24 mouse cellular contexts compared by ENCODE assay signal in genomic region chr9:86266658-86267057, GRCm38 (mm10).
A peak's percentile ranks its signal among the peaks of the same experiment; 100 is the strongest.
DNase-seq lines count a peak whose midpoint lies in the region; ATAC-seq and TF ChIP-seq lines count a peak whose summit lies in the region.
"Had no signal": no experiment of that assay in that cellular context is flagged by ENCODE, and none has a peak within 500 bp of the region (broad histone marks: within the 10 kb centered on the region; RNA-seq: fewer than 3 reads in every experiment).

No protein-coding gene starts in this region.

- no peak for TF ChIP-seq CTCF in midbrain, postnatal 0 days (IDR thresholded peaks at IDR 0.05)
- no peak for TF ChIP-seq CTCF in heart, adult 2 months (IDR thresholded peaks at IDR 0.05)
- no peak for TF ChIP-seq CTCF in lung, adult 2 months (IDR thresholded peaks at IDR 0.05; ENCODE audit: insufficient read depth, low read length)

- no peak overlapping the region for H3K4me3 ChIP-seq in midbrain, embryonic 10.5 days
- H3K4me3 ChIP-seq in midbrain, postnatal 0 days (ENCODE audit: low read depth, low read length) = no peak overlapping the region
- no peak overlapping the region for H3K4me3 ChIP-seq in hindbrain, embryonic 16.5 days (ENCODE audit: low read length)
- H3K4me3 ChIP-seq in heart, adult 2 months = no peak overlapping the region
- no peak overlapping the region for H3K4me3 ChIP-seq in lung, adult 2 months (replicated peaks; ENCODE audit: extremely low read depth, low read depth, low read length)
- H3K4me3 ChIP-seq: heart, embryonic 12.5 days; layer of hippocampus, adult 2 months; limb, embryonic 12.5 days; liver, embryonic 12.5 days; megakaryocyte, embryonic 14.5 days had no signal

- H3K9ac ChIP-seq in midbrain, postnatal 0 days (replicated peaks; ENCODE audit: low read length, poor library complexity, severe bottlenecking) = no peak overlapping the region
- no peak overlapping the region for H3K9ac ChIP-seq in hindbrain, embryonic 16.5 days (ENCODE audit: low read depth, low read length)
- H3K9ac ChIP-seq in heart, adult 2 months (ENCODE audit: low read depth, low read length) = no peak overlapping the region
- H3K9ac ChIP-seq: heart, embryonic 12.5 days; limb, embryonic 12.5 days; liver, embryonic 12.5 days had no signal

- no peaks in the 10 kb centered on the region for H3K9me3 ChIP-seq in midbrain, embryonic 10.5 days (replicated peaks)
- no peaks in the 10 kb centered on the region for H3K9me3 ChIP-seq in midbrain, postnatal 0 days (ENCODE audit: low read length)
- H3K9me3 ChIP-seq in hindbrain, embryonic 16.5 days (ENCODE audit: control insufficient read depth, low read length) = no peaks in the 10 kb centered on the region
- H3K9me3 ChIP-seq: heart, embryonic 12.5 days; limb, embryonic 12.5 days; liver, embryonic 12.5 days; megakaryocyte, embryonic 14.5 days had no signal

- no peak for TF ChIP-seq POLR2A in heart, adult 2 months (IDR thresholded peaks at IDR 0.05; ENCODE audit: insufficient read depth, low read depth, low read length)
- TF ChIP-seq POLR2A in lung, adult 2 months (IDR thresholded peaks at IDR 0.05; ENCODE audit: borderline replicate concordance, extremely low read depth, low read depth, low read length) = no peak

- peak; percentile 20 for DNase-seq in midbrain, embryonic 10.5 days (ENCODE audit: low spot score)
- no peak for DNase-seq in midbrain, postnatal 0 days (ENCODE audit: low spot score)
- DNase-seq in embryo, embryonic 11 days = peak; percentile 30
- peak; percentile 63 for DNase-seq in retina, embryonic 14.5 days (ENCODE audit: low spot score)
- DNase-seq in heart, adult 2 months = no peak
- no peak for DNase-seq in lung, adult 2 months
- DNase-seq: adrenal gland, adult 2 months; cerebellum, adult 11 months; cerebellum, adult 9-11 months; gastrocnemius, postnatal 10 days; heart, adult 11 months; heart, postnatal 10 days; kidney, postnatal 25 days; lung, adult 18-20 months; right cerebral cortex, postnatal 25 days had no signal

- intact Hi-C loops in heart, adult 2 months (cut with DNase I) = no loop called here

- no peak for ATAC-seq in midbrain, postnatal 0 days (ENCODE audit: low FRiP score)
- peak; percentile 56; the same call in 1 of the 2 replicates for ATAC-seq in hindbrain, embryonic 16.5 days
- ATAC-seq: forebrain, embryonic 16.5 days; intestine, postnatal 0 days; liver, embryonic 12.5 days; Patski had no signal

- no peaks in the 10 kb centered on the region for H3K36me3 ChIP-seq in midbrain, embryonic 10.5 days
- no peaks in the 10 kb centered on the region for H3K36me3 ChIP-seq in midbrain, postnatal 0 days (ENCODE audit: insufficient read depth, low read length)
- H3K36me3 ChIP-seq in hindbrain, embryonic 16.5 days (ENCODE audit: control insufficient read depth, insufficient read depth, low read length) = no peaks in the 10 kb centered on the region
- no peaks in the 10 kb centered on the region for H3K36me3 ChIP-seq in heart, adult 2 months (ENCODE audit: control insufficient read depth, insufficient read depth, low read length)
- H3K36me3 ChIP-seq: heart, embryonic 12.5 days; limb, embryonic 12.5 days; liver, embryonic 12.5 days had no signal

- H3K27ac ChIP-seq in midbrain, embryonic 10.5 days (replicated peaks) = peak overlapping the region; percentile 23; the same call in 1 of the 2 replicates
- no peak overlapping the region for H3K27ac ChIP-seq in midbrain, postnatal 0 days (ENCODE audit: low read depth, low read length)
- no peak overlapping the region for H3K27ac ChIP-seq in hindbrain, embryonic 16.5 days (ENCODE audit: low read depth, low read length)
- no peak overlapping the region for H3K27ac ChIP-seq in heart, adult 2 months
- H3K27ac ChIP-seq: layer of hippocampus, adult 2 months; limb, embryonic 12.5 days; liver, embryonic 12.5 days had no signal

- H3K4me1 ChIP-seq in midbrain, embryonic 10.5 days = peaks cover 11% of the 10 kb centered on the region
- no peaks in the 10 kb centered on the region for H3K4me1 ChIP-seq in midbrain, postnatal 0 days (ENCODE audit: insufficient read depth, low read length)
- H3K4me1 ChIP-seq in hindbrain, embryonic 16.5 days (ENCODE audit: control insufficient read depth, insufficient read depth, low read depth, low read length) = no peaks in the 10 kb centered on the region; the same call in 1 of the 2 replicates
- H3K4me1 ChIP-seq in heart, adult 2 months (ENCODE audit: control insufficient read depth, insufficient read depth, low read length) = no peaks in the 10 kb centered on the region
- no peaks in the 10 kb centered on the region for H3K4me1 ChIP-seq in lung, adult 2 months (ENCODE audit: control insufficient read depth, insufficient read depth, low read length)
- H3K4me1 ChIP-seq: heart, embryonic 12.5 days; liver, embryonic 12.5 days; megakaryocyte, embryonic 14.5 days had no signal

- H3K79me2 ChIP-seq in heart, adult 2 months (replicated peaks; ENCODE audit: control insufficient read depth, insufficient read depth, low read length) = no peaks in the 10 kb centered on the region

- H3K27me3 ChIP-seq in midbrain, embryonic 10.5 days (ENCODE audit: low read depth, poor library complexity, severe bottlenecking) = no peaks in the 10 kb centered on the region
- H3K27me3 ChIP-seq in midbrain, postnatal 0 days (ENCODE audit: insufficient read depth, low read length) = no peaks in the 10 kb centered on the region
- H3K27me3 ChIP-seq in hindbrain, embryonic 16.5 days (replicated peaks; ENCODE audit: control insufficient read depth, insufficient read depth, low read length) = no peaks in the 10 kb centered on the region
- H3K27me3 ChIP-seq in heart, adult 2 months (ENCODE audit: control insufficient read depth, insufficient read depth, low read length) = no peaks in the 10 kb centered on the region
- H3K27me3 ChIP-seq: heart, embryonic 12.5 days; limb, embryonic 12.5 days; liver, embryonic 12.5 days; megakaryocyte, embryonic 14.5 days had no signal

- no peak overlapping the region for H3K4me2 ChIP-seq in midbrain, postnatal 0 days (ENCODE audit: low read depth, low read length, poor library complexity, severe bottlenecking)
- H3K4me2 ChIP-seq in hindbrain, embryonic 16.5 days (ENCODE audit: low read length) = no peak overlapping the region
- H3K4me2 ChIP-seq: heart, embryonic 12.5 days; limb, embryonic 12.5 days; liver, embryonic 12.5 days had no signal

- TF ChIP-seq EP300 in heart, adult 2 months (IDR thresholded peaks at IDR 0.05; ENCODE audit: insufficient read depth, low read depth, low read length) = no peak

- 34% methylated on average over 2 of the region's 2 CpGs for WGBS in midbrain, embryonic 10.5 days
- WGBS in midbrain, postnatal 0 days = 32% methylated on average over 2 of the region's 2 CpGs
- 20% methylated on average over 2 of the region's 2 CpGs for WGBS in hindbrain, embryonic 16.5 days
- WGBS in heart, adult 2 months = 45% methylated on average over 2 of the region's 2 CpGs
- 64% methylated on average over 2 of the region's 2 CpGs for WGBS in lung, adult 2 months

Comparison
In these comparisons a context has a peak if more than half of its experiments do, and no peak if none do; other contexts are left out.
1. DNase-seq: peak in midbrain, embryonic 10.5 days (single experiment), embryo, embryonic 11 days (single experiment) and retina, embryonic 14.5 days (single experiment); none in midbrain, postnatal 0 days (single experiment), heart, adult 2 months (0 of 2) and lung, adult 2 months (single experiment).